Mouse (Mus musculus) MEL-GATA-1-ER (cell line): ENCODE results near the gene Ppp1r2.

ENCODE experiments used
- DNase-seq: peaks from one replicate; pipeline ENCODE4 v3.0.0-alpha.2; 2012; ENCODE audit warnings: low read depth; ENCODE audit errors: extremely low read depth

Ppp1r2 gene

DNA sequence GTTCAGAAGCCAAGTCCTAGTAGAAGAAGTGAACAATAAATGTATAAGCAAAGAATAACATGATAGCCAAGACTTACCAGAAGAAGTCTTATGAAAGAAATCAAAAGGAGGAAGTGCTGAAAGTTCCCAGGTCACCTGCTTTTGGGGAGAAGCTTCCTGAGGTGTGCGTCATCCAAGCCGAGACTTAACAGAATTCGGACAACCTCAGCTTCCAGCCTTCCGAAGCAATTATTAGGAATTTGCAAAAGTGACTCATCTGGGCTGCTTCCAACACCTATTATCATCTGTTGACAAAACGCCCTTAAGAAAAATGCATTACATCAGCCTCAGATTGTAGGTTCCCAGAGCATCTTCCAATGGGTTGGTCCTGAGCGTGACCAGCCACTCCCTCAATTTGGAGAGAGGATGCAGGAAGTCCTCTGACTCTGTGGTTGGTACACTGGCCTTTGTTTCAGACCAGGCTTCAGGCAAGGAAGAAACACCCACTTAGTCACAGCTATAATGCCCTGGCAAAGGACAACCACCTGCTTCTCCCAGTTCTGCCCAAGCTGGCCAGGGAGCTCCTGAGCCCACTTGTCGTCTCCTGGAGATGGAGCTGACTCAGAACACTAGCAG lies 15.8 kb upstream of the Ppp1r2 start:
- no peak for DNase-seq

DNA sequence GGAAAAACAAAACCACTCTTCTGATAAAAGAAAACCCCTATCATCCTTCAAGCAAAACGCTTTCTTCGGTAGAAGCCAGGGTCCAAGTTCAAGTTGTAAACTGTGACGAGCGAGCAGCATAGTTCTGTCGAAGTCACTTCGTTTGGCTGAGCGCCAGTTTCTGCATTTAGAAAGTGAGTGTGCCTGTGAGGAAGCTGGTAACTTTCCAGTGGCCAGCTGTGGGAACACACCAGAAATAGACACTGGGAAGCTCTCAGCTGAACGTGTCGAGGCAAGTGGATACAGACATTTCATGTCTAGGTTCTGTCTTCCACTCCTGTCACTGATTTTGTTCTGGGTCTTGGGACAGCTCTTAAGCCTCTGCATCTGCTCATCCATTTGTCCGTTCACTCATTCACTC lies 15.2 kb upstream of the Ppp1r2 start:
- peak; percentile 83 for DNase-seq

DNA sequence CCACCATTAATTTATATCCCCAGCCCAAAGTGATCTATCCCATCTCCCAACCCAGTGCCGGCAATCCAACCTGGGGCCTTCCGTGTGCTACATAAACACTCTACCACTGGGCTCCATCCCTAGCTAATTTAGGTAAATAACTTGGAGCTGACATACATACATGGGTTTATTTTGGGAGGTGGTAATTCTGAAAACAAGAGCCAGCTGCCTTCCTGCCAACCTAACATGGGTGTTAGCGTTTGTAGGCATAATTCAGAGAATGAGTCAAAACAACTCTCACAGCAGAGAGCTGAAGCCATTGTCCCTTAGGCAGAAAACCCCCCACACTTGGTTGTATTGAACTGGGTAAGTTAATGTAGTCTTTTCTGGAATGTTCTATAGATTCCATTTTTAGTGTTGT lies 12.6 kb upstream of the Ppp1r2 start:
- DNase-seq = no peak

GRCm38 (mm10) chr16:31286801-31287488 lies 11.9 kb upstream of the Ppp1r2 start:
- no peak for DNase-seq

- DNase-seq = no peak
Observed at GRCm38 (mm10) chr16:31281981-31282380, 6.9 kb upstream of the Ppp1r2 start.

DNA sequence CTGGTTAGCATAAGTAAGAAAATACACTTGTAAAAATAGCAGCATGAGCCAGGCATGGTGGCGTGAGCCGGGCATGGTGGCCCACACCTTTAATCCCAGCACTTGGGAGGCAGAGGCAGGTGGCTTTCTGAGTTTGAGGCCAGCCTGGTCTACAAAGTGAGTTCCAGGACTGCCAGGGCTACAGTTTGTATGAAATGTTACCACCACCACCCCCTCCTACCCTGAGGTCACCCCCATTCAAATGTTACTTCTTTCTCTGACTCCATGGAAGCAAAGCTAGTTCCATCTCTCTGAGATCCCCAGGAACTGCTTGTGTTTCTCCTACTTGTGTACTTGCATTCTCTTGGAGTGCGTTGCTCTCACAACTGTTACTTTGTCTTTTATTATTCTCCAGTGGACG lies 5.1 kb upstream of the Ppp1r2 start:
- no peak for DNase-seq

GRCm38 (mm10) chr16:31278581-31278980 lies 3.5 kb upstream of the Ppp1r2 start:
- no peak for DNase-seq

DNA sequence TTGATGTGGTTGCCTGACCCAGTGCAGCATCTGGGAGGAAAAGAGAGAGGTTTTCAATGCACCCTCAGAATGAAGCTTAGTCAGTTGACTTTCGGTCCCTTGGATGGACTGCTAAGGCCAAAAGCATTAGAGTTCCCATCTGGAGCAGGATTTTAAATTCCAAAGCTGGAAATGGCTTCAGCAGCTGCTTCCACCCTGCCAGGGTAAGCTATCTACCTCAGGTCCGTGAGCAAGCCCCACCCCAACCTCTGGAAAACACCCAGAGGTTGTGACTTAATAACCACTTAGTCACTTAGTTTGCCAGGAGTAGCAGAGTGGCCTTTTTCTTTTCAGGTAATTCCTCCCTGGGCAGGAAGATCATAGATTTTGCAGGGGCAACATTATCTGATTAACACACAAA lies 3.0 kb upstream of the Ppp1r2 start:
- DNase-seq = no peak

GRCm38 (mm10) chr16:31276962-31277361 lies 1.9 kb upstream of the Ppp1r2 start:
- no peak for DNase-seq

- no peak for DNase-seq
Observed at GRCm38 (mm10) chr16:31276539-31276938, 1.5 kb upstream of the Ppp1r2 start.

DNA sequence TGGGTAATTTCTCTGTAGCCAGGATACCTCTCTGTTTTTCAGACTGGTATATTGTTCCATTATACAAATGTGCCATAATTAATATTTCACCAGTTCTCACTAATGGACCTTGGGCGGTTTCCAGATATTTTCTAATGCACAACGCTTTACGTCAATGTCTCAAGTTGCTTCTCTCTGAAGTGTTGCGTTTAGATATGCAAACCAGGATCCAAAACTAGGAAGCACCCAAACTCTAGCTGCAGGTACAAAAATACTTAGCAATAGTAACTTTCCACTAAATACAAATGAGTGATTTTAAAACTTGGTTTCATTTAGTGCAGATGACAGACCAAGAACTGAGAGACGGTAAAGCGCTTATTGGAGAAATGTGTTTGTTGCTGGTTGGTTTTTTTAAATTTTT lies 993 bp downstream of the Ppp1r2 start:
- DNase-seq = peak; percentile 31

GRCm38 (mm10) chr16:31266692-31267091 lies 8.4 kb downstream of the Ppp1r2 start:
- no peak for DNase-seq

- no peak for DNase-seq
Observed at GRCm38 (mm10) chr16:31256151-31256550, 18.9 kb downstream of the Ppp1r2 start.

DNA sequence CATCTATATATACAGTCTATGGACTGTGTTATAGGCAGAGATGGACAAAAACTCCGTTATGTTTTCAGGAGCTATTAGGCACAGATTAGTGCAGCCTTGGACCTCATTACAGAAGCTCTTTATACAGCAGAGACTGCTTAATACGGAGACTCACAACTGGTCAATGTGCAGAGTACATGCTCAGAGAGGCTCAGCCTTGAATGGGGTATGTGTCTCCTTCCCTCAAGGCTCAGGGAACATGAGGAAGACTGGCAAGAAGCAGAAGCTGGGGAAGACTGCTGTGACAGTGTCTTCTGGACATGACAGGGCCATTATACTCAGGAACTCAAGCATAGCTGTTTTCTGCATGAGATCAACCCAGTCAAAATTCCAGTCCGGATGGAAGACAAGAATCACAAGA lies 19.4 kb downstream of the Ppp1r2 start:
- no peak for DNase-seq

GRCm38 (mm10) chr16:31249401-31249800 lies 25.7 kb downstream of the Ppp1r2 start:
- DNase-seq = no peak

DNA sequence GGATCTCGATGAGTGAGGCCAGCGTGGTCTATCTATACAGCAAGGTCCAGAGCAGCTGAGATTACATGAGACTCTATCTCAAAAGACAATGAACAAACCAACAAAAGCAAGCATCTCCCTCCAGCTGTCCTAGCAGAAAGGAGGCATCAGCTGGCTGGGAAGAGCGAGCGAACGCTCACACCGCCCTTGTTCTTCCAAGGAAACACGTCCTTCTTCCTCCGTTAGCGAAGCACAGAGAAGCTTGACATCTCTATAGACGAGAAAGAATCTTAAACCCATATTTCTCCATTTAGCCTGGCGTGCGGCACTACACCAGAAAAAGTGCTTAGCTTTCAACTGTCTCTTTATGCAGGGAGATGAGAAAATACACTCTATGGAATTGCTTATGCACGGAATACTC lies 26.4 kb downstream of the Ppp1r2 start:
- DNase-seq = no peak

DNA sequence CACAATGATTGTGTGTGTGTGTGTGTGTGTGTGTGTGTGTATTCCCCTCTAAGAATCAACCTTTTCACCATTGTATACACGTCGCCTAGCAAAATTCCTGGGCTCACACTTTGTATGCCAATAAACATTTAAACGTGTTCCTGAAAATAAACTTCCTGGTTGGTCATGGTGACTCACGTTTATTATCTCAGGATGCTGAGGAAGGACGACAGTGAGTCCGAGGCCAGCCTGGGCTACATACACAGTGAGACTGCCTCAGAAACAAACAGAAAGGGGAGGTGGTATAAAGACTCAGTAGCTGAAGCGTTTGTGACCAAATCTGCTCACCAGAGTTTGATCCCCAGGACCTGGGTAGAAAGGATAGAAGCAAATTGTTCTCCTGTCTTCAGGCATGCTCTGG lies 27.6 kb downstream of the Ppp1r2 start:
- DNase-seq = no peak

DNA sequence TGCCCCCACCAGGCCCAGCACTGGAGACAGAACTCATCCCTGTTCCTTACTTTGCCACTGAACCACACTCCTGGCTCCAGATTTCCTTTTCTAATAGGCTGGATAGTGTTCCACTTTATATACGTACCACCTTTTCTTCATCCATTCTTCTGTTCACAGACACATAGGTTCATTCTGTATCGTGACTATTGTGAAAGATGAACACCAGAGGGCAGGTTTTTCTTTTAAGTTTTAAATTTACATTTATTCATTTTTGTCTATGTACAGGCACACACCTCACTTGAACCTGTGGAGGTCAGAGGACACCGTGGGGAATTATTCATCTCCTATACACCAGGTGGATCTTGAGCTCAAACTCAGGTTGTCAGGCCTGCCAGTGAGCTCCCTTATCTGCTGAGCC lies 31.0 kb downstream of the Ppp1r2 start:
- no peak for DNase-seq

DNA sequence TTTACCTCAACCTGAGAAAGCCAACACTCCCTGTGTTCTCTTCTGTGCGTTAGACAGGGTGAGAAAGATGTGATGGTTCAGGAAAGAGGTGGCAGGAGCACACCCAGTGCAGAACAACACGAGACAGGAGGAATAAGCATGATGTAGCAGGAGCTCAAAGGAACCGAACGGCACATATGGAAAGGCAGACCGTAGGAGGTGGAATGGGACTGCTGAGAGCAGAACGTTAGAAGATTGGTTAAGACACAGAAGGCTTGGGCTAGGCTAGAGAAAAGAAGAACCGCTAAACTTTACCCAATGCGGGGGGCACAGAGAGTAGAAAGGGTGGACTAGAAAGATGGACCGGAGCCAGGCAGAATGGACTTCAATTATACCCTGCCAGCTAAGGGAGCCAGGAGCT lies 33.6 kb downstream of the Ppp1r2 start:
- DNase-seq = no peak

GRCm38 (mm10) chr16:31240569-31240968 lies 34.5 kb downstream of the Ppp1r2 start:
- DNase-seq = no peak

DNA sequence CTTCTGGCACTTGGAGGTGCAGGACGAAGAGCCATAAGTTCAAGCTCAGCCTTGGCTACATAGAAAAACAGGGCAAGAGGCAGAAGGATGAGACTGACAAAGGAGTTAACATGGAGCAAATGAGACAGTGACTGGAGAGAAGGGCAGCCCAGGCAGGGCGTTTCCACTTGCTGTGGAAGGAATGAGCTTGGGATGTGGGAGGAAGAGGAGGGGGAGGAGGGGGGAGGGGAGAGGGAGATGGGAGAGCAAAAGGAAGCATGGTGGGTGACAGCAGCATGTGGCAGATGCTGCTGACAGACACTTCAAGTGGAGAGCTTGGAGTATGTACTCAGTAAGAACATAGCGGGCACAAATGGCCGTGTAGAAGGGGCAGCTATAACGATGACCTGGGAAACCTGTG lies 36.8 kb downstream of the Ppp1r2 start:
- no peak for DNase-seq

DNA sequence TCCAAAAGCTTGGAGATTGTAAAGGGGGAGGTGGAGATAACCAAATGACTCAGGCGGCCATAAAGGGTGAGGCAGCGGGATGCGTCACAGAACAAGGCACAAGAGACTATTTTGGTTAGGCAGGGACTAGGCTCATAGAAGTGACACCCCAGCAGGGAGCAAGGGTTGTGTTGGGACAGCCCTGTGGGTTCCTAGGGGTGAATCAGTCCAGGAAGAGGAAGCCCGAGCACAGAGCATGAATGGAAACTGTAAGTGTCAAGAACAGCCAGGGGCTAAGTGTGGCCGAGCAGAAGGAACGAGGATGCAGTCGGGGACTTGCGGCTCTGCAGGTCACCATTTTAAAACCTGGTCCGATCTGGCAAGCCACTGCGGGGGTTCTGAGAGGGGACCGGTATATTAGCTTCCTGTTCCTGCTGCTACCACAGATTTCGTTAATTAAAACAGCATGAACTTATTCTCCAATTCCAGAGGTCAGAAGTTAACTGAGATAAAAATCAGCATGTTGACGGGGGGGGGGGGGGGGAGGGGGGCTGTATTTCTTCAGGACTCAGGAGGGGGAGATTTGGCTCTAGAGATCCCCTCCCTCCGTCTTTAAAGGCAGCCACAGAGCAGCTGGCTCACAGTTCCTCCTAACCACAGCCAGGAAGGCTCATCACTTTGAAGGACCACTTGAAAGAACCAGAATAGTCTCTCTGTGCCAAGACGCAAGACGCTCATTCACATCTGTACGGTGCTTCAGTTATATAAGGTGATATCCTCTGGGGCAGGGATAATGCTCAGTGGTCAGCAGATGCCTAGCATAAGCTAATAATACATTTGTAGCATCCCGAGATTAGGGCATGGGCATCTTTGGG lies 39.4 kb downstream of the Ppp1r2 start:
- DNase-seq = no peak
